Mouse (Mus musculus) heart, postnatal 0 days (tissue): ENCODE data around the gene Amdhd1.

Experiments
- CTCF ChIP-seq: IDR thresholded peaks from 2 replicates; pipeline ENCODE4 v1.5.1; 2016; ENCODE audit warnings: antibody characterized with exemption, control low read depth, low read depth
- EP300 ChIP-seq: IDR thresholded peaks from 2 replicates; pipeline ENCODE4 v1.6.1; 2016; ENCODE audit warnings: antibody characterized with exemption, low read depth

- TF ChIP-seq CTCF (no peak), EP300 (no peak)
Measured at GRCm38 (mm10) chr10:93575960-93576359, 36.1 kb upstream of the Amdhd1 start.
